Mouse (Mus musculus) C2C12 (cell line): ENCODE results near the gene Nuak2. TPM values are rescaled to one million over a fixed set of nuclear protein-coding genes. Genes with fewer than 3 reads are reported as not detected.

Experiments used
- H3K27me3 ChIP-seq: one replicate; pipeline ENCODE4 v1.6.1; 2011; ENCODE audit not compliant: control insufficient read depth, insufficient read depth, insufficient read length
- H3K36me3 ChIP-seq: one replicate; pipeline ENCODE4 v1.6.1; 2011; ENCODE audit not compliant: control insufficient read depth, insufficient read depth
- H3K4me3 ChIP-seq: one replicate; pipeline ENCODE4 v1.5.1; 2011; ENCODE audit warnings: mild to moderate bottlenecking, control low read depth; ENCODE audit not compliant: poor library complexity, insufficient read depth, severe bottlenecking
- H3K79me2 ChIP-seq: one replicate; pipeline ENCODE4 v1.6.1; 2011; ENCODE audit not compliant: control insufficient read depth, insufficient read depth
- H3K79me3 ChIP-seq: one replicate; pipeline ENCODE4 v1.6.1; 2011; ENCODE audit warnings: low read depth, control low read depth
- H3ac ChIP-seq: one replicate; pipeline ENCODE3; 2011; ENCODE audit warnings: low read depth; ENCODE audit not compliant: control insufficient read depth, insufficient read length
- CEBPB ChIP-seq: IDR thresholded peaks from one replicate; pipeline ENCODE4 v1.6.1; 2011; ENCODE audit warnings: low read depth, mild to moderate bottlenecking, control low read depth, moderate library complexity
- CTCF ChIP-seq: IDR thresholded peaks from one replicate; pipeline ENCODE4 v1.5.1; 2011; ENCODE audit not compliant: control insufficient read depth, insufficient read depth, insufficient read length
- FOSL1 ChIP-seq: IDR thresholded peaks from one replicate; pipeline ENCODE4 v1.8.0; 2011; ENCODE audit warnings: mild to moderate bottlenecking, low read length; ENCODE audit not compliant: poor library complexity, insufficient read depth, severe bottlenecking
- MAX ChIP-seq: IDR thresholded peaks from one replicate; pipeline ENCODE4 v1.6.1; 2011; ENCODE audit warnings: mild to moderate bottlenecking, control low read depth
- MYOD1 ChIP-seq: IDR thresholded peaks from one replicate; pipeline ENCODE4 v1.6.1; 2011; ENCODE audit warnings: low read depth; ENCODE audit not compliant: control insufficient read depth, insufficient read length
- MYOG ChIP-seq: IDR thresholded peaks from one replicate; pipeline ENCODE4 v1.6.1; 2011; ENCODE audit not compliant: control insufficient read depth, insufficient read length; ENCODE audit errors: extremely low read depth
- USF1 ChIP-seq: IDR thresholded peaks from one replicate; pipeline ENCODE4 v1.6.1; 2011; ENCODE audit warnings: low read depth, mild to moderate bottlenecking, control low read depth, moderate library complexity
- polyA plus RNA-seq: library from polyadenylated mRNA; unstranded; fragments of >200 nt; fragmentation: generic; extraction: Trizol; gene quantifications from one replicate; pipeline ENCODE4 v1.2.1, GENCODE M21; 2012; ENCODE audit warnings: missing spikeins

The Nuak2 gene
- polyA plus RNA-seq, 1 experiment = 11.7 TPM

DNA sequence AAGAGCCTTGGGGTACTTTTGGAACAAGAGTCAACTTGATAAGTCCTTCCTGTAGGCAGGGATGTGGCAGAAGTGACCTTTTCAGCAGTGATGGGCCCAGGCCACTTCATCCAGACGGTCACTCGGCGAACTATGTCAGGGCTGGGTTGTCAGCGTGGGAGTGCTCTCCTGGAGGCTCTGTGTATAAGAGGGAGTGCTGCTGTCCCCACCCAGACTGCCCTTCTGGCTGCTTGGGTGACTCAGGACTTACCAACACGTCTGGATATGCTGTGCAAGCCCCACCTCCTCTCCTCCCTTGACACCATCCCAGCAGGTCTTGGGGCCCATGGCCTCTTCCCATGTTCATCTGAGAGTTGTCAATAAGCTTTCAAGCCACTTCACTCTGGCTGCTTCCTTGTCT lies 37.5 kb downstream of the Nuak2 start:
- Histone ChIP-seq H3K36me3 (peaks cover 4% of the 10 kb centered on the region), H3K79me2 (peaks cover 2% of the 10 kb centered on the region), H3K27me3 (no peaks in the 10 kb centered on the region), H3K79me3 (no peaks in the 10 kb centered on the region), H3ac (no peak overlapping the region), H3K4me3 (no peak overlapping the region)
- TF ChIP-seq MAX (peak; percentile 34), CTCF (no peak)

DNA sequence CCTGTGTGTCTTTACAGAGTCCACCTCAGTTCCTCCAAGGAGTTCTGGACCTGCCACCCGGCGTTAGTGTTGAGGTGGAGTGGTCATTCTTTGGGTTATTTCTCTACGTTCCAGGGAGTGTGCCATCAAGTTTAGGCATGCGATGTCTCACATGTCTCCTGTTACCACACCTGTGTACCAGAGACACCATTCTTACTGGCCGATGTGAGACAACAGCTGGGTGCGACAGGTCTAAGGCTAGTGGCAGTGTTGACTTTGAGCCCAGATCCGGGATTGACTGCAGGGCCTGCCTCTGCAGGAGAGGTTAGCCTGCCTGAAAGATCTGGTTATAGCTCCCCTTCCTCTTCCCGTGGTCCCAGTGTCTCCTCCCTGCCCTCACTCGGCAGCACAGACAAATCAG lies 38.3 kb downstream of the Nuak2 start:
- Histone ChIP-seq H3K4me3 (no peak overlapping the region), H3K36me3 (peaks cover 10% of the 10 kb centered on the region), H3ac (no peak overlapping the region), H3K79me3 (no peaks in the 10 kb centered on the region), H3K27me3 (no peaks in the 10 kb centered on the region), H3K79me2 (no peaks in the 10 kb centered on the region)
- no peak for TF ChIP-seq MYOG
- no peak for TF ChIP-seq MAX
- no peak for TF ChIP-seq MYOD1
- TF ChIP-seq CTCF = no peak
- no peak for TF ChIP-seq USF1
- no peak for TF ChIP-seq CEBPB
- TF ChIP-seq FOSL1 = no peak

DNA sequence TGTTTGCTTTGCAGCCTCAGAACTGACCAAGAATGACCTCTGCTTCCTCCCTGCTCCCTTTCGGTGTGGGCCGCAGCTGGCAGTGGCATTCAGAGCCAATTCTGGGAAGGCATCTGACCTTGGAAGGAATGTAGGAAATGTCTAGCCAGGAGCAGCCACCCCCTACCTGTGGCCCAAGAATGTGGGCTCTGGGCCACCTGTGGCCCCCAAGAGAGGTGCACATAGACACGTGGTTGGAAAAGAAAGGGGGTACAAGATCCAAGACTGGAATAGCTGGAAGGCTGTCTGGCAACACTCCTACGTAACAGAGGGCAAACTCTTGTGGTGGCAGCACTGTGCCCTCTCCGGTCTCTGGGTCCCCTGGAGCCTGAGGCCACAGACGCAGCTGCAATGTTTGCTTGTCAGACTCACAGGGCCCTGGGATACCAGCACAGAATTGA lies 39.3 kb downstream of the Nuak2 start:
- Histone ChIP-seq H3K4me3 (no peak overlapping the region), H3K79me2 (no peaks in the 10 kb centered on the region), H3K36me3 (peaks cover 18% of the 10 kb centered on the region), H3K79me3 (no peaks in the 10 kb centered on the region), H3ac (no peak overlapping the region), H3K27me3 (no peaks in the 10 kb centered on the region)
- TF ChIP-seq MAX (no peak), CTCF (no peak), MYOG (no peak), FOSL1 (no peak), MYOD1 (no peak), USF1 (no peak), CEBPB (no peak)

DNA sequence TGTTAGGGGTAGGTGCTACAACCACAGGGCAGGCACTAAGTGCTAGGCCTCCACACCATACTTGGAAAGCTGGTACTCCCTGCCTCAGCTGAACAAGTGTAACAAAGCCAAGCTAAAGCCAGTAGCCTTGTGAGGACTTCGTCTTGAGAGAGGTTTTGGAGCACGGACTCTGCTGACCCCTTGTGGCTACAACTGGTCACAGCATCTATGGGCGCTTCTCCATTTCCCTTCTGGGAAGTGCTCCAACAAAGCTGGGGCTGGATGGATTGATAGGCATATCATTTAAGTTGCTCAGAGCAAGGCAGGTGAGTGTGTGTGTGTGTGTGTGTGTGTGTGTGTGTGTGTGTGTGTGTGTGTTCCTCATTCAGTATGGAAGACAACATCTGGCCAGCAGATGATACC lies 39.9 kb downstream of the Nuak2 start:
- Histone ChIP-seq H3K36me3 (peaks cover 25% of the 10 kb centered on the region), H3K4me3 (no peak overlapping the region), H3K79me3 (no peaks in the 10 kb centered on the region), H3K79me2 (no peaks in the 10 kb centered on the region), H3K27me3 (no peaks in the 10 kb centered on the region), H3ac (no peak overlapping the region)
- TF ChIP-seq MYOG (no peak), USF1 (no peak), MYOD1 (no peak), CEBPB (no peak), CTCF (peak; percentile 77), MAX (peak; percentile 24), FOSL1 (no peak)

DNA sequence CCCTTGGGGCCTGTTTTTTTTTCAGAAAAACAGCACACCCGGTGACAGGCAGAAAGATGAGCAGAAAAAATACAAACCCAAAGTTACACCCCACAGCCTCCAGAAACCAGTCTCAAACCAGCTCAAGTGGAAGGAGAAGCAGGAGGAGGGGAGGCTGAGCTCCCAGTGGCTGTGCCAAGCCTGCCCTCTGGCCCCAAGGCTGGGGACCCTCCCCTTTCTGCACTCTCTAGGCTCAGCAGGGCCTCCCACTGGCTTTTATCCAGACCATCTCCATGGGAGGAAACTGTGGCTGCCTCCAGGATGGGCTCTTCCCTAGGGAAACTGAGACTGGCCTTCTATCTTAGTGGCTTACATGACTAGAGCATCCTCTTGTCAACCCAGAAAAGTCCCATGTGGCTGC lies 40.9 kb downstream of the Nuak2 start:
- TF ChIP-seq USF1 (no peak), MYOD1 (no peak), FOSL1 (no peak), MYOG (no peak), CEBPB (no peak), CTCF (no peak), MAX (no peak)
- Histone ChIP-seq H3K79me2 (no peaks in the 10 kb centered on the region), H3ac (no peak overlapping the region), H3K27me3 (no peaks in the 10 kb centered on the region), H3K4me3 (no peak overlapping the region), H3K36me3 (peaks cover 27% of the 10 kb centered on the region), H3K79me3 (no peaks in the 10 kb centered on the region)

DNA sequence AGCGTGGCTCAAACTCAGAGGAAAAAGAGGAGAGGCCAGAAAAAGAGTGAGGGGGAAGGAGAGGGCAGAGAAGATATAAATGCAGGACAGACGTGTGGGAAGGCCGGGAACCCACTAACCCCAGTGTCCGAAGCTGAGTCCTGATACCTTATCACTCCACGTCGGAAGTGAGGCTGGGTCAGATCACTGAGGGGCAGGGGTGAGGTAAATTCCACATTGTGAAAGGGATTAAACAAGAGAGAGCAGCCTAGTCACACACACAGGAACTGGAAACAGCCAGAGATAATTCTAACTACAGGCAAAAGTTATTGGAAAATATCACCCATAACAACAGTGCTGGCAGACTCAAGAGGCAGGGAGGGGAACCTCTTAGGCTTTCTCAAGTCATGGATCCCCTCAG lies 46.0 kb downstream of the Nuak2 start:
- Histone ChIP-seq H3K27me3 (no peaks in the 10 kb centered on the region), H3ac (no peak overlapping the region), H3K36me3 (peaks cover 29% of the 10 kb centered on the region), H3K4me3 (no peak overlapping the region), H3K79me3 (no peaks in the 10 kb centered on the region), H3K79me2 (no peaks in the 10 kb centered on the region)
- TF ChIP-seq CEBPB (no peak), USF1 (no peak), MAX (no peak), MYOG (no peak), MYOD1 (no peak), FOSL1 (no peak)
